Mouse (Mus musculus) CD8-positive naive resting alpha-beta T cell, adult 2 months (primary cell): ENCODE results near the gene Ncl.

ENCODE experiments used
- DNase-seq, 2 experiments: peaks; one replicate each; pipeline ENCODE4 v3.0.0; 2022; ENCODE audit warnings: low read depth in 2 of 2, low spot score in 2 of 2

The Ncl gene

GRCm38 (mm10) chr1:86358906-86359797 is at the start of gene Ncl:
Ncl (minus strand) TSS chr1:86359400.
- peak; percentile 96 for DNase-seq

- no peak for DNase-seq
Measured at GRCm38 (mm10) chr1:86408515-86408914, 49.3 kb upstream of the Ncl start.

- DNase-seq: peak in 1 of 2 experiments; percentile 9
Measured at GRCm38 (mm10) chr1:86406914-86407313, 47.7 kb upstream of the Ncl start.

- DNase-seq: no peak
Measured at GRCm38 (mm10) chr1:86406313-86406712, 47.1 kb upstream of the Ncl start.

GRCm38 (mm10) chr1:86404834-86405233 is 45.6 kb upstream of the Ncl start:
- peak; percentile 17 to 52 for DNase-seq

GRCm38 (mm10) chr1:86400096-86400754 is 41.0 kb upstream of the Ncl start:
- DNase-seq: no peak

- no peak for DNase-seq
Measured at GRCm38 (mm10) chr1:86399322-86399721, 40.1 kb upstream of the Ncl start.

- DNase-seq: no peak
Measured at GRCm38 (mm10) chr1:86398222-86398621, 39.0 kb upstream of the Ncl start.

- no peak for DNase-seq
Measured at GRCm38 (mm10) chr1:86397621-86398020, 38.4 kb upstream of the Ncl start.

- DNase-seq: no peak
Measured at GRCm38 (mm10) chr1:86395897-86396296, 36.7 kb upstream of the Ncl start.

GRCm38 (mm10) chr1:86394246-86394645 is 35.0 kb upstream of the Ncl start:
- no peak for DNase-seq

- no peak for DNase-seq
Measured at GRCm38 (mm10) chr1:86393219-86393618, 34.0 kb upstream of the Ncl start.

- no peak for DNase-seq
Measured at GRCm38 (mm10) chr1:86391425-86391824, 32.2 kb upstream of the Ncl start.

- DNase-seq: peak; percentile 73 to 74
Measured at GRCm38 (mm10) chr1:86389230-86389629, 30.0 kb upstream of the Ncl start.

GRCm38 (mm10) chr1:86381027-86381426 is 21.8 kb upstream of the Ncl start:
- peak; percentile 16 to 25 for DNase-seq

GRCm38 (mm10) chr1:86379161-86379569 is 20.0 kb upstream of the Ncl start:
- no peak for DNase-seq

GRCm38 (mm10) chr1:86378662-86379061 is 19.5 kb upstream of the Ncl start:
- no peak for DNase-seq

GRCm38 (mm10) chr1:86376354-86376753 is 17.2 kb upstream of the Ncl start:
- DNase-seq: no peak

GRCm38 (mm10) chr1:86371997-86372396 is 12.8 kb upstream of the Ncl start:
- DNase-seq: peak; percentile 38 to 40

GRCm38 (mm10) chr1:86368086-86368485 is 8.9 kb upstream of the Ncl start:
- DNase-seq: no peak

- peak in 1 of 2 experiments; percentile 34 for DNase-seq
Measured at GRCm38 (mm10) chr1:86363671-86364070, 4.5 kb upstream of the Ncl start.
